18 mouse cellular contexts compared by ENCODE assay signal in the genomic region with DNA sequence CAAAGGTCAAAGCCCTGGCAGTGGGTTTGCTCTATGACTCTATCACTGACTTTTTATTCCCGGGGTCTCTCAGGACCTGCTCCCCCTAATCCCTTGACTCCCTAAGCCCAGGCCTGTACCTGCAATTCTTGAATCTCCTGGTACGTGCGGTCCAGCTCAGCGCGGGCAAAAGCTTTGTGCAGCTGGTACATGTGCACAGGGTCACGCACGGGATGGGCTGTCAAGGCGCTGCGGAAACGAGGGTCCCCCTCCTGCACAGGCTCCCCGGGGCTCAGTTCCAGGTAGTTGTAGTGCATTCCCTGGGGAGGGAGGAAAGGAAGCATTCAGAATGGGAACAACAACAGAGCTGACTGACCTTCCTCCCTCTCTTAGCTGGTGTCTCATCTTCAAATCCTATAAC. TPM values are rescaled to one million over a fixed set of nuclear protein-coding genes. Genes with fewer than 3 reads are reported as not detected.
"Had no signal": no experiment of that assay in that cellular context is flagged by ENCODE, and none has a peak within 500 bp of the region (broad histone marks: within the 10 kb centered on the region; RNA-seq: fewer than 3 reads in every experiment).

No protein-coding gene starts in this region.

- H3K36me3 ChIP-seq: liver, embryonic 15.5 days had no signal

- H3K4me3 ChIP-seq: stomach, embryonic 15.5 days had no signal

- H3K9me3 ChIP-seq: liver, embryonic 13.5 days; liver, embryonic 15.5 days; lung, embryonic 15.5 days; megakaryocyte, embryonic 14.5 days; stomach, embryonic 15.5 days had no signal

- ATAC-seq: lung, postnatal 0 days had no signal

- H3K27ac ChIP-seq: liver, embryonic 13.5 days; liver, embryonic 15.5 days; lung, embryonic 15.5 days; macrophage; stomach, embryonic 15.5 days; stomach, postnatal 0 days had no signal

- H3K9ac ChIP-seq: liver, embryonic 13.5 days; liver, embryonic 15.5 days; liver, postnatal 0 days; lung, embryonic 15.5 days; stomach, embryonic 15.5 days had no signal

- DNase-seq: liver, embryonic 13.5 days; liver, postnatal 0 days; lung, adult 2 months; lung, postnatal 14 days; lung, postnatal 36 days; thymus, adult 2 months; thymus, postnatal 25 days; thymus, postnatal 4 days had no signal

RNA-seq across cellular contexts. Expression of a gene that starts 2.9 kb away (rescaled TPM):
- total RNA-seq: megakaryocyte progenitor cell, adult 5-6 weeks had no signal
- polyA plus RNA-seq: liver, postnatal 0 days; macrophage had no signal

RNA-seq across cellular contexts. Expression of a gene that starts 26.2 kb away (rescaled TPM):
- total RNA-seq: megakaryocyte progenitor cell, adult 5-6 weeks; monocyte, adult 5-6 weeks; neutrophil, adult 5-6 weeks had no signal
- polyA plus RNA-seq: liver, postnatal 0 days; lung, adult 2 months; lung, postnatal 0 days; macrophage had no signal

RNA-seq across cellular contexts. Expression of a gene that starts 29.8 kb away (rescaled TPM):
- total RNA-seq: monocyte, adult 5-6 weeks; neutrophil, adult 5-6 weeks had no signal
- polyA plus RNA-seq: macrophage had no signal

RNA-seq across cellular contexts. Expression of a gene that starts 30.4 kb away (rescaled TPM):
- total RNA-seq: megakaryocyte progenitor cell, adult 5-6 weeks; monocyte, adult 5-6 weeks; neutrophil, adult 5-6 weeks had no signal
- polyA plus RNA-seq: macrophage had no signal
